Comparison of ENCODE assay signal across 8 mouse cellular contexts in genomic region chr11:78497071-78497541, GRCm38 (mm10). TPM values are rescaled to one million over a fixed set of nuclear protein-coding genes. Genes with fewer than 3 reads are reported as not detected.
DNase-seq lines count a peak whose midpoint lies in the region; ATAC-seq and TF ChIP-seq lines count a peak whose summit lies in the region.

No protein-coding gene starts in this region.

- no peak for TF ChIP-seq EP300 in heart, adult 2 months (IDR thresholded peaks at IDR 0.05; ENCODE audit: insufficient read depth, low read depth, low read length)

- peak; percentile 25 to 32 for DNase-seq in heart, adult 2 months
- no peak for DNase-seq in heart, adult 9 months (ENCODE audit: low spot score in 2 of 2)
- DNase-seq in NIH3T3 (ENCODE audit: low read depth), result peak; percentile 19
- peak; percentile 41 for DNase-seq in right cerebral cortex, adult 18-20 months
- no peak for DNase-seq in Muller cell, postnatal 12 days (ENCODE audit: inconsistent ontology term)

- no peaks in the 10 kb centered on the region for H3K9me3 ChIP-seq in embryonic facial prominence, embryonic 12.5 days
- H3K9me3 ChIP-seq in hindbrain, embryonic 16.5 days (ENCODE audit: control insufficient read depth, low read length), result no peaks in the 10 kb centered on the region
- no peaks in the 10 kb centered on the region for H3K9me3 ChIP-seq in liver, embryonic 12.5 days (replicated peaks)

- peak; percentile 43 for ATAC-seq in embryonic facial prominence, embryonic 12.5 days (ENCODE audit: insufficient number of reproducible peaks, insufficient read depth, low FRiP score, low TSS enrichment)
- ATAC-seq in hindbrain, embryonic 16.5 days, result peak; percentile 86
- ATAC-seq in liver, embryonic 12.5 days, result no peak

- no peaks in the 10 kb centered on the region for H3K36me3 ChIP-seq in heart, adult 2 months (ENCODE audit: control insufficient read depth, insufficient read depth, low read length)
- H3K36me3 ChIP-seq in embryonic facial prominence, embryonic 12.5 days, result no peaks in the 10 kb centered on the region
- no peaks in the 10 kb centered on the region for H3K36me3 ChIP-seq in hindbrain, embryonic 16.5 days (ENCODE audit: control insufficient read depth, insufficient read depth, low read length)
- no peaks in the 10 kb centered on the region for H3K36me3 ChIP-seq in liver, embryonic 12.5 days

- 1% methylated on average over 44 of the region's 44 CpGs for WGBS in heart, adult 2 months
- WGBS in embryonic facial prominence, embryonic 12.5 days, result under 1% methylated on average over 44 of the region's 44 CpGs
- WGBS in hindbrain, embryonic 16.5 days, result under 1% methylated on average over 44 of the region's 44 CpGs
- 1% methylated on average over 44 of the region's 44 CpGs for WGBS in liver, embryonic 12.5 days (ENCODE audit: insufficient replicate concordance)

- peaks cover 7% of the 10 kb centered on the region for H3K27me3 ChIP-seq in heart, adult 2 months (ENCODE audit: control insufficient read depth, insufficient read depth, low read length)
- H3K27me3 ChIP-seq in embryonic facial prominence, embryonic 12.5 days, result peaks cover 58% of the 10 kb centered on the region
- H3K27me3 ChIP-seq in hindbrain, embryonic 16.5 days (replicated peaks; ENCODE audit: control insufficient read depth, insufficient read depth, low read length), result peaks cover 3% of the 10 kb centered on the region; the same call in 1 of the 2 replicates
- H3K27me3 ChIP-seq in liver, embryonic 12.5 days (replicated peaks), result peaks cover 93% of the 10 kb centered on the region

- peak overlapping the region; percentile 99 for H3K4me2 ChIP-seq in embryonic facial prominence, embryonic 12.5 days (replicated peaks)
- peak overlapping the region; percentile 73 for H3K4me2 ChIP-seq in hindbrain, embryonic 16.5 days (ENCODE audit: low read length)
- peak overlapping the region; percentile 76 for H3K4me2 ChIP-seq in liver, embryonic 12.5 days

- H3K79me2 ChIP-seq in heart, adult 2 months (replicated peaks; ENCODE audit: control insufficient read depth, insufficient read depth, low read length), result no peaks in the 10 kb centered on the region

- no peak overlapping the region for H3K27ac ChIP-seq in heart, adult 2 months
- H3K27ac ChIP-seq in embryonic facial prominence, embryonic 12.5 days, result peak overlapping the region; percentile 54; the same call in 1 of the 2 replicates
- peak overlapping the region; percentile 93 for H3K27ac ChIP-seq in hindbrain, embryonic 16.5 days (ENCODE audit: low read depth, low read length)
- H3K27ac ChIP-seq in liver, embryonic 12.5 days, result no peak overlapping the region

- no peaks in the 10 kb centered on the region for H3K4me1 ChIP-seq in heart, adult 2 months (ENCODE audit: control insufficient read depth, insufficient read depth, low read length)
- H3K4me1 ChIP-seq in embryonic facial prominence, embryonic 12.5 days, result peaks cover 13% of the 10 kb centered on the region; the same call in 1 of the 2 replicates
- peaks cover 15% of the 10 kb centered on the region for H3K4me1 ChIP-seq in hindbrain, embryonic 16.5 days (ENCODE audit: control insufficient read depth, insufficient read depth, low read depth, low read length)
- peaks cover 17% of the 10 kb centered on the region for H3K4me1 ChIP-seq in liver, embryonic 12.5 days

- no peak for TF ChIP-seq CTCF in heart, adult 2 months (IDR thresholded peaks at IDR 0.05)

- no peak for TF ChIP-seq POLR2A in heart, adult 2 months (IDR thresholded peaks at IDR 0.05; ENCODE audit: insufficient read depth, low read depth, low read length)

- peak overlapping the region; percentile 47; the same call in 1 of the 2 replicates for H3K9ac ChIP-seq in heart, adult 2 months (ENCODE audit: low read depth, low read length)
- H3K9ac ChIP-seq in embryonic facial prominence, embryonic 12.5 days, result peak overlapping the region; percentile 56
- H3K9ac ChIP-seq in hindbrain, embryonic 16.5 days (ENCODE audit: low read depth, low read length), result peak overlapping the region; percentile 86
- H3K9ac ChIP-seq in liver, embryonic 12.5 days, result no peak overlapping the region

- H3K4me3 ChIP-seq in heart, adult 2 months, result peak overlapping the region; percentile 54
- peak overlapping the region; percentile 63 for H3K4me3 ChIP-seq in embryonic facial prominence, embryonic 12.5 days
- H3K4me3 ChIP-seq in hindbrain, embryonic 16.5 days (ENCODE audit: low read length), result peak overlapping the region; percentile 80
- peak overlapping the region; percentile 53 for H3K4me3 ChIP-seq in liver, embryonic 12.5 days

- intact Hi-C loops in heart, adult 2 months (cut with DNase I), result no loop called here

RNA-seq across cellular contexts. Expression of gene Sarm1, which starts 0.4 kb away (rescaled TPM):
- under 1 TPM; 0.45 to 0.52 TPM for total RNA-seq in heart, adult 2 months (2021)
- 0.23 and 0.32 TPM in 2 replicates for polyA plus RNA-seq in heart, adult 2 months (2012; rRNA removed)
- polyA plus RNA-seq in embryonic facial prominence, embryonic 12.5 days (2016; fragmentation: Nextera tagmentation; extraction: Ambion mirVana), result 5.2 and 7.3 TPM in 2 replicates
- 43.5 and 51.3 TPM in 2 replicates for polyA plus RNA-seq in hindbrain, embryonic 16.5 days (2015; fragmentation: Nextera tagmentation; extraction: Ambion mirVana)
- 0.25 and 0.38 TPM in 2 replicates for polyA plus RNA-seq in liver, embryonic 12.5 days (2016; fragmentation: Nextera tagmentation; extraction: Ambion mirVana)

RNA-seq across cellular contexts. Expression of gene Vtn, which starts 1.8 kb away (rescaled TPM):
- 10 to 100 TPM; 21.6 to 24.6 TPM for total RNA-seq in heart, adult 2 months (2021)
- polyA plus RNA-seq in heart, adult 2 months (2012; rRNA removed), result 44.6 and 68.2 TPM in 2 replicates
- polyA plus RNA-seq in embryonic facial prominence, embryonic 12.5 days (2016; fragmentation: Nextera tagmentation; extraction: Ambion mirVana), result 11.8 and 13.2 TPM in 2 replicates
- 150 and 176 TPM in 2 replicates for polyA plus RNA-seq in hindbrain, embryonic 16.5 days (2015; fragmentation: Nextera tagmentation; extraction: Ambion mirVana)
- polyA plus RNA-seq in liver, embryonic 12.5 days (2016; fragmentation: Nextera tagmentation; extraction: Ambion mirVana), result 206 and 223 TPM in 2 replicates

RNA-seq across cellular contexts. Expression of gene Sebox, which starts 6.1 kb away (rescaled TPM):
- total RNA-seq in heart, adult 2 months (2021), result not detected
- 0.20 TPM in 1 of 2 replicates, not detected in the other for polyA plus RNA-seq in heart, adult 2 months (2012; rRNA removed)
- polyA plus RNA-seq in embryonic facial prominence, embryonic 12.5 days (2016; fragmentation: Nextera tagmentation; extraction: Ambion mirVana), result not detected in 2 replicates
- polyA plus RNA-seq in hindbrain, embryonic 16.5 days (2015; fragmentation: Nextera tagmentation; extraction: Ambion mirVana), result 0.11 and 0.20 TPM in 2 replicates
- 0.12 TPM in 1 of 2 replicates, not detected in the other for polyA plus RNA-seq in liver, embryonic 12.5 days (2016; fragmentation: Nextera tagmentation; extraction: Ambion mirVana)

RNA-seq across cellular contexts. Expression of gene Tmem199, which starts 14.9 kb away (rescaled TPM):
- total RNA-seq in heart, adult 2 months (2021), result 10 to 100 TPM; 11.3 to 11.5 TPM
- 7.9 and 14.0 TPM in 2 replicates for polyA plus RNA-seq in heart, adult 2 months (2012; rRNA removed)
- polyA plus RNA-seq in embryonic facial prominence, embryonic 12.5 days (2016; fragmentation: Nextera tagmentation; extraction: Ambion mirVana), result 53.4 and 60.7 TPM in 2 replicates
- 87.9 and 95.5 TPM in 2 replicates for polyA plus RNA-seq in hindbrain, embryonic 16.5 days (2015; fragmentation: Nextera tagmentation; extraction: Ambion mirVana)
- 40.6 and 41.7 TPM in 2 replicates for polyA plus RNA-seq in liver, embryonic 12.5 days (2016; fragmentation: Nextera tagmentation; extraction: Ambion mirVana)

RNA-seq across cellular contexts. Expression of gene Poldip2, which starts 14.9 kb away (rescaled TPM):
- 100 to 1,000 TPM; 127 to 140 TPM for total RNA-seq in heart, adult 2 months (2021)
- polyA plus RNA-seq in heart, adult 2 months (2012; rRNA removed), result 102 and 151 TPM in 2 replicates
- 180 and 183 TPM in 2 replicates for polyA plus RNA-seq in embryonic facial prominence, embryonic 12.5 days (2016; fragmentation: Nextera tagmentation; extraction: Ambion mirVana)
- polyA plus RNA-seq in hindbrain, embryonic 16.5 days (2015; fragmentation: Nextera tagmentation; extraction: Ambion mirVana), result 189 and 196 TPM in 2 replicates
- 96.0 and 96.7 TPM in 2 replicates for polyA plus RNA-seq in liver, embryonic 12.5 days (2016; fragmentation: Nextera tagmentation; extraction: Ambion mirVana)

Comparison
In these comparisons a context has a peak if more than half of its experiments do, and no peak if none do; other contexts are left out.
1. DNase-seq: peak in heart, adult 2 months (2 of 2), NIH3T3 (single experiment) and right cerebral cortex, adult 18-20 months (single experiment); none in heart, adult 9 months (0 of 2) and Muller cell, postnatal 12 days (single experiment).
2. H3K27ac ChIP-seq: peak in embryonic facial prominence, embryonic 12.5 days (single experiment) and hindbrain, embryonic 16.5 days (single experiment); none in heart, adult 2 months (single experiment) and liver, embryonic 12.5 days (single experiment).
3. Peak in every context shown above with its lines, with median percentiles within 50 percentile points of each other: H3K4me3 ChIP-seq and H3K4me2 ChIP-seq.